ENCODE assay signal across 18 mouse cellular contexts in the genomic region with DNA sequence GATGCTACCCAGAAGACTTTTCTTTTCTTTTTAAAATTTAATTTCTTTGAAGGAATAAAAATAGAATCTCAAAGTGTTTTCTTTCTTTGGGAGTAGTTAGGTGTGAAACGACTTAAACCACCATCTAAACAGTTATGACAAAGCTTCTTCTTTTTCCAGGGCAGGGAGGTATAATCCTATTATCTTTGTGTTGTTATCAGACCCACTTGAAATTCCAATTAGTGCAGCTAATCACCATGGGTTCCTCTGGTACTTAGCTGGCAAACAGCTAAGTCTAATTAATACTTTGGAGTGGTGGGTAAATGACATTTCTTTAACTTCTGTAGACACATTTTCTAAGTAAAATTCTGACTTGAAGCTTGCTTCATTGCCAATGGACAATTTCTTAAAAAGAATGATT.
"Had no signal": no experiment of that assay in that cellular context is flagged by ENCODE, and none has a peak within 500 bp of the region (broad histone marks: within the 10 kb centered on the region; RNA-seq: fewer than 3 reads in every experiment).

No protein-coding gene starts in this region.

- H3K9me3 ChIP-seq: midbrain, embryonic 10.5 days; midbrain, embryonic 13.5 days; midbrain, embryonic 15.5 days; neural tube, embryonic 13.5 days; neural tube, embryonic 15.5 days had no signal

- ATAC-seq: midbrain, embryonic 15.5 days had no signal

- H3K27me3 ChIP-seq: midbrain, embryonic 15.5 days; neural tube, embryonic 13.5 days; neural tube, embryonic 15.5 days had no signal

- H3K4me3 ChIP-seq: midbrain, embryonic 10.5 days; midbrain, embryonic 13.5 days; midbrain, embryonic 15.5 days; myocyte; neural tube, embryonic 13.5 days; neural tube, embryonic 15.5 days had no signal

- H3K9ac ChIP-seq: liver, embryonic 14.5 days; lung, embryonic 14.5 days; midbrain, embryonic 13.5 days; midbrain, embryonic 15.5 days; neural tube, embryonic 13.5 days; neural tube, embryonic 15.5 days had no signal

- DNase-seq: lung, adult 18-20 months; lung, embryonic 14.5 days; lung, postnatal 10 days; lung, postnatal 4 days; right cerebral cortex, adult 18-20 months; right cerebral cortex, postnatal 25 days; right cerebral cortex, postnatal 4 days; spleen, adult 18-20 months; thymus, adult 18-20 months; thymus, postnatal 14 days; thymus, postnatal 36 days had no signal

- H3K36me3 ChIP-seq: midbrain, embryonic 10.5 days; midbrain, embryonic 13.5 days; midbrain, embryonic 15.5 days; neural tube, embryonic 13.5 days; neural tube, embryonic 15.5 days had no signal

- H3K27ac ChIP-seq: liver, embryonic 14.5 days; neural tube, embryonic 13.5 days; neural tube, embryonic 15.5 days had no signal

- H3K4me2 ChIP-seq: lung, embryonic 14.5 days; midbrain, embryonic 13.5 days; midbrain, embryonic 15.5 days; neural tube, embryonic 13.5 days; neural tube, embryonic 15.5 days had no signal
